Mouse (Mus musculus) heart, adult 9 months (tissue): ENCODE measurements around the gene Ppp1r12b.

Experiments used
- DNase-seq, 2 experiments: peaks; one replicate each; pipeline ENCODE4 v3.0.0; 2022; ENCODE audit warnings: low spot score in 2 of 2

Ppp1r12b gene

DNA sequence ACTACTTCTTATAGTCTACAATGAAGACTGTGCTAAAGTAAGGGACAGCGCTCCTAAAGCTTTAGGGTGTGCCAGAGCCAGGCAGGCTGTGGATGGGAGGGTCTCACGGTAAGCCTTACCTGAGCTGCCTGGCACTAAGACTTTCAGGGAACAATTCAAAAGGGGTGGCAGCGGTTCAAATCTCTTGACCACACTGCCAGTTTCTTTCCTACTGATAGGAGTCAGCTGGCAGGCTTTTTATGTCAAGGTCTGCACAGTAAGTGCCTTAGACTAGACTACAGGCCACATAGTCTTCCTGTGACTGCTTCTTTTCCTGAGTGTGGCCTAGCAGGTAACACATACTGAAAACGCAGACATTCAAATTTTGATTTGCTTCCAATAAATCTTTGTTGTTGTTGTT lies 192.5 kb downstream of the Ppp1r12b start:
- DNase-seq = no peak

DNA sequence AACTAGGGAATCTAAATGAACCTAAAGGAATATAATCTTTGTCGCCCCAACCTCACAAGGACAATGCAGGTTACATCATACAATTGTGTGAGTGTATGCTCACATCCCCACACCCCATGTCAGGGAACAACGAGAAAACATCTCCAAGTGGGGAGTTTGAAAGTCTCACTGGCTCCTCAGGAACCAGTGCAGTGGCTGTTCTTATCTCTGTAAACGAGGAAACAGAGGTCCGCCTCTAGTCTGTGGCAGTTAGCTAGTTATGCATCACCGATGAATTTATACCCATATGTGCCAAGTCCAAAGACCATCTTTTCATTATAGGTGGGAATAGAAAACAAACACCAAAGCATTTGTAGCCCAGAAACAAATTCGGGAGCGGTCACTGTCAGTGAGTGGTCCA lies 194.2 kb downstream of the Ppp1r12b start:
- no peak for DNase-seq

DNA sequence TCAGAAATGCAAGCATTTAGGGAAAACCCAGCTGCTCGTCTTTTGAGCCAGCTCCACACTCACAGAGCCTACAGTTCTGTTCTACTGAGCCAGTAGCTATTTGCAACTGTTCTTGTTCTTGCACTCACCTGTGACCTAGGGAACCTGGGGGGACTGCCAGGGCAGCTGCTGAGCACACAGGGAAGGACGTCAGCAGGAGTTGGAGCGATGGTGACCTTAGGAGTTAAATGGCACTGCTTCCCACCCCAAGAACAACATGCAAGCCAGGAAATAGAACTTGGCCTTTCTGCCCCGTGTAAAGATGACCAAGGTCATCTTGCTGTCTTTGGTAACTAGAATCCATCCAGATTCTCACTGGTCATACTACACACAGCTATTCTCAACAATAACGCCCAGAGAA lies 195.1 kb downstream of the Ppp1r12b start:
- no peak for DNase-seq

DNA sequence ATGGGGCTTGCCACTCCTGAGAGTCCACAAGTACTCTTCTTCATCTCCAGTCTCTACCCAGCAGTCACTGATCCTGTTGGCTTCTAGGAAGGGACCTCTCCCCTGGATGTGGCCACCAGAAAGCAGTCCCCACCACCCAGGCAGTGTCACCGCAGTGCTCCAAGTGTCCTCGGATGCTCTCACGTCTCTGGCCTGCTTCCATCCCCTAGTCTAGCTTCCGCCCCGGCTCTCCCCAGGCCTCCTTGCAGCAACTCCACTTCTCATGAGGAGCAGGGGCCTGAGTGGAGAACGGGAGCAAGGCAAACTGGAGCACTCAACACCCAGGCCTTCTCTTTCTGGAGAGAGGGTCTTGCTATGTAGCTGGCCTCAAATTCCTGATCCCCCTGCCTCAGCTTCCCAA lies 196.6 kb downstream of the Ppp1r12b start:
- peak in 1 of 2 experiments; percentile 57 for DNase-seq

DNA sequence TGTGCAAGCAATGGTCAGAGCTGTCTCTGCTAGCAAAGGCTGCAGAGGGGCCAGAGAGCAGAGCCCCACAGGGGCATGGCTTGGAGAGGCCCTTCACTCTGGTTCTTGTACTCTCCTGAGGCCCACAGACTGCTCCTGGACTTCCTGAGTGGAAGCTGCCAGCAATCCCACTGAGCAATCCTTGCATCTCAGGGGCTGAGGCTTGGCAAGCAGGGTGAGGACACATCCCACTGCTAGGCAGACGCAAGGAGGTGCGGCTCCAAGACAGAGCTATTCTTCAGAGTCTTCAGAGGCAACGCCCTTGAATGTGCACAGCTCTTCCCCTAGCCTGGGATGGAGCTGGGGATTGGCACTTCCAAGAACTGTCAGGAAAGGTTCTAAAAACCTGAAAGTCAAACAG lies 198.5 kb downstream of the Ppp1r12b start:
- no peak for DNase-seq

DNA sequence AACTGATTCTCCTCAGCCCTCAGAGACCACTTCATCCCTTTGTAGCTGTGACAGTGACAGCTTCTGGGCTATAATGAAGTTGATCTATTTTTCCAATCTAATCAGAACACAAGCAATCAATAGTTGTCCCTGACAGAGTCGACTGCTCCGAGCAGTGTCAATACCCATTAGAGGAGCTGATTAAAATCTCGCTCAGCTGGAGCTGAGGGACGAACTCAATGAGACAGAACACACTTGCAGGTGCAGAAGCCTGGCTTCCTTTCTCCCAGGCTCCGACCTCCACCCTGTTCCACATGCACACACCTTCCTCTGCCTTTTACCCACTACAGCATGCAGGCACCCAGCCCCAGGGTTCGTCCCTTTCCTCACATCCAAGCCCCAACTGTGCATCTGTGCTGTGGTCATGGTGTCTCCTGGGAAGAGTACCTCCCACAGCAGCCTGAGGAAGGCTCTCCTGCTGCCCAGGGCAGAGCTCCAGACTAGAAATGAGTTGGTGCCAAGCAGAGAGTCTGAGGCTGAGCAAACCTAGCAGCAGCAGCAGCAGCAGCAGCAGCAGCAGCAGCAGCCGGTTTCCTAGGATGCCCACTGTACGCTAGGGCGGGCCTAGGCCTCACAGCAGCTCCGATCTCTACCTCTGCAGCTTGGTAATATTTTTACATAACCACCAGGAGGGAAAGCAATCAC lies 199.4 kb downstream of the Ppp1r12b start:
- no peak for DNase-seq

DNA sequence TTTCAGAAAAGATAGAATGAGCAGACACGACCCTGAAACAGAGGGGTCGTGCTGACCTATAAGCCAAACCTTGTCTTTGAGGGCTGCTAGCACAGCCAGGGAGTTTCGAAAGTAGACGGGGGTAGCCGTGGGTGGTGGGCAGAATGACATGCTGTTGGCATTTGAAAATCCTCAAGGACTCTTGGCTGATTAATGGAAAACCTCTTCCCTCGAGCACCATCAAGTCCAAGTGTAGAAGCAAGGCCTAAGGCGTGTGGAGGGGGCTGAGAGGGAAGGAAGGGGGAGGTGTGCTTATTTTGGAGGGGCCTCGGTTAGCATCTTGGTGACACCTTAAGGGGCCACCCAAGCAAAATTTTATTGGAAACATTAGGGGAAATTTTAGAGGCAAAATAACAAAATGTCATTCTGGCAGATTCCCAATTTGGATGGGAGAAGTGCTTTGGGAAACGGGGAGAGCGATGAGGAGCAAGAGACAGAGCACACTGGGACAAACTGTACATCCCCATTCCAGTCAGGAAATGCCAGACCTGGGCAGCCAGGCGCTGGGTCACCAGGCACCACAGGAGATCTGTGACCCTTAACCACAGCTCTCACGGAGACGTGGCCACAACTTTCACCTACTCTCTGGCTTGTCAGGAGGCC lies 200.1 kb downstream of the Ppp1r12b start:
- no peak for DNase-seq

DNA sequence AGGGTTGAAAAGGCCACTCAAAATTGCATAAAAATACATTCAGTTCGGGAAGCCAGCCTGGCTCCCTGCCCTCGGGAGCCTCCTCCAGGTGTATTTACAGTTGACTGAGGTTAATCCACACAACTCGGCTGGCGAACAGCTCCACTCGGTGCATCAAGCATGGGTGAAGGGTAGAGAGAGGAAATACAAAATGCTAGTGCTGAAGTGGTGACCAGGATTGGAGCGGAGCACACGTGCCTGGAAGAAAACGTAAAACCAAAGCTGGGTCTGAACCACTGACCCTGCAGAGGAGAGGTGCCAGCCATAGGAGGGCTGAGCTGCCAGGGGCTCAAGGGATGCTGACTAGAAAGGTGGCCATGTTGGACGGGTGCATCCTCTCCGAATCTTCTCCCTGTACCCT lies 200.9 kb downstream of the Ppp1r12b start:
- no peak for DNase-seq

DNA sequence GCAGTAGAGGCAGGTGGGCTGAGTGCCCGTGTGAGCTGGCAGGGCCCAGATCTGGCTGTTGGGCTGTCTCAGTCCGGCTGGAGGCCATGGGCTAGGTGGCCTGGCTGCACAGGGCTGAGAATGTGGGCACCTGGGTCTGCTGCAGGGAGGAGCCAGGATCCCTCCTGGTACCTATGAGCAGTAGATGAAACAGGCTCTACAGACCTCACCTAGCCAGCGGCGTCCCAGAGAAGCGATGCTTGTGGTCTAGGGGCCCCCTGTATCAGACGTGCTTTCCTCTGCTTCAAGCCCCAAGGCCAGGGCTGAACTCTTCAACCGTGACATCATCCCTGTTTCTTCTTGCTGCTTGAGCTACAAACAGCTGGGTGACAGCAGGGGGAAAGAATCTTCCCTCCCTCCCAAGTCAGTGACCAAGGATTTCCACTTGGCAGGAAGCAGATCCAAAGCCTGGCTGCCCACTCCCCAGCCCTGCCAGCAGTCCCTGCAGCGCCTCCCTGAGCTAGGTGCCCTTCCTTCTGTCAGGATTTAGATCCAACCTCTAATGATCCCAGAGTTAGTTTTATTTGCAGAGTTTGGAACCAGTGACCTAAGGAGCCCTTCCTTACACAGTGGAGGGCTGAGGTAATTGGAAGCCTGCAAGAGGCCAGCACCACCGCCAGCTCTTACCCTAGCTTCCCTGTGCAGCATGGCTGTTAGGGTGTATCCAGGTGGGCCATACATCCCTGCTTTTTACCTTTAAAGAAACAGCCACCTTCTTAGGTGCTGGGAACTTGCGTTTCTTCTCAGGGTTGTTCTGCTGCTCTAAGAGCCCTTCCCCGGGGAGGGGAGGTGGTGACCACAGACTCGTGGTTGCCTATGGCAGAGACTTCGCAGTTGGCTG lies 201.8 kb downstream of the Ppp1r12b start:
- peak; percentile 69 to 80 for DNase-seq

DNA sequence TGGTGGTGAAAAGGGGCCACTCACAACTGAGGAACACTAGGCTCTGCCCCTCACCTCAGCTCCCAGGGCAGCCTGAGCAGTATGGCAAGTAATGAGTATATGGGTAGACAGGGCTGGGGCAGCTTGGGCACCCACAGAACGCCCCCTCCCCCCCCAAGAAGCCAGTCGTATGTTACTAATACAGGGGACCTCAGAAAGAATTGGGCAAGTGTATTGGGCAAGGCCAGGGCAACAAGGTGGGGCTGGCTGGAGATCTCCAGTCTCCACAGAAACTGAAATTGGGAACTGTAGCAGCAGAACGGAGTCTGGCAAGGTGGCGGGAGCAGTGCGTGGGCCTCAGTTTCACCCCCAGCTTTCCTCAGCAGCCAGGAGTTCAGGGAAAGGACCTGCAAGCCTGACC lies 203.3 kb downstream of the Ppp1r12b start:
- no peak for DNase-seq

DNA sequence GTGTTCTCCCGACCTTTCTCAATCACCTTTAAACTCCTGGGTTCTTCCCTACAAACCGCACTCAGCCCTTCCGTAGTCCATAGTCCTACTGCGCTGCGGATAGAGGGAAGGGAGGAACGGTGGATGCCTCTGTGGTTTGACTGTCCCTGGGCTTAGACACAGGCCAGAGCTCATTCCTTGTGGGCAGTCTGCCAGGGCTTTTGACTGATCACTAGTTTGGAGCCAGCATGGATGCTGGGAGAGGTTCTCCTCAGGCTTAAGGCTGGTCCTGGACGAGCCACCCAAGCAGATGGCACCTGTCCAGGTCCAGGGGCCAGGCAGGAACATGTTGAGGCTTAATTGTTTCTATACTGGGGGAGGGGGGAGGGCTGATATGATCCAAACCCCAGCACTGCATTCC lies 205.9 kb downstream of the Ppp1r12b start:
- no peak for DNase-seq

DNA sequence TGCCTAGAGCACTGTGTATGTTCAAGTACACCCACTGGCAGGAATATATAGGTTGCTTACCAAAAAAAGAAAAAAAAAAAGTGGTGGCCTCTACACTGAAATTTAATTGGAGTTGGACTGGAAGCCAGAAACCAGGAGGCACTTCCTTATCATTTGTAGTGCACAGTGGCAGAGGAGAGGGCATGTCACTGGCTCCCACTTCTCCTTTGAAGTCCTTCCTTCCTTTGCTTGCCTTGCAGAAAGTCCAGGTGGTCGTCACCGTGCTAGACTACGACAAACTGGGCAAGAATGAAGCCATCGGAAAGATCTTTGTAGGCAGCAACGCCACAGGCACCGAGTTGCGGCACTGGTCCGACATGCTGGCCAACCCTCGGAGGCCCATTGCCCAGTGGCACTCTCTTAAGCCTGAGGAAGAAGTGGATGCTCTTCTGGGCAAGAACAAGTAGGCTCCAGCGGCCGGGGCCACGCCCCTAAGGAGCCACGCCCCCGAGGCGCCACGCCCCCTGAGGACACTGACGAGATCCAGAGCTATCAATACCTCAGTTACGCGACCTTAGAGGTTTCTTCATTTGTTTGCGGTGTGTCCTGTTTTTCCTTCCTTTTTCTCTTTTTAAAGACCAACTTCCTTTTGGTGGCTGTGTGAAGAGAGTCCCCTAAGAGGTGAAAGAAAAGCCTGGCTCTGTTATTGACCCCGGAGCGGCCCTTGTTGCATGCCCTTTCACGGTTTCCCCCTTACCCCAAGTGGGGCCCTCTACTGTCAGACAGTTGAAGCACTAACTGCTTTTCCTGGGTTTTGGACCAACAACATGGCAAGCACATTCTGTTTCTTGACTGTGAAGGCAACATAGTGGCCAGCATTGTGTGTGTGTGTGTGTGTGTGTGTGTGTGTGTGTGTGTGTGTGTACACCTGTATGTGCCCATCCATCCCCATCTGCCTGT lies 208.2 kb downstream of the Ppp1r12b start:
- peak in 1 of 2 experiments; percentile 44 for DNase-seq

DNA sequence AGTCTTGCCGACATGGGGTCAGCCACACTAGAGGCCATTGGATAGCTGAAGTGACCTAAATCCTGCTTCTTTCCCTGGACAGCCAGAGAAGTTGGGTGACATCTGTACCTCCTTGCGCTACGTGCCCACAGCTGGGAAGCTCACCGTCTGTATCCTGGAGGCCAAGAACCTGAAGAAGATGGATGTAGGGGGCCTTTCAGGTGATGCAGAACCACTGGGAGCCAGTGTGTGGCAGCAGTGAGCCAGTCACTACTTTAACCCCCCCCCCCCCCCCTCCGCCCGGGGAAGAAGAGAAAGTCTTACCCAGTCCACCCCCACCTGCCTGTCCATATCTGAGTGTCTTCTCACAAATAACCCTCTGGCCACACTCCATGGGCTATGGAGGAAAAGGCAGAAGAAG lies 210.1 kb downstream of the Ppp1r12b start:
- no peak for DNase-seq

DNA sequence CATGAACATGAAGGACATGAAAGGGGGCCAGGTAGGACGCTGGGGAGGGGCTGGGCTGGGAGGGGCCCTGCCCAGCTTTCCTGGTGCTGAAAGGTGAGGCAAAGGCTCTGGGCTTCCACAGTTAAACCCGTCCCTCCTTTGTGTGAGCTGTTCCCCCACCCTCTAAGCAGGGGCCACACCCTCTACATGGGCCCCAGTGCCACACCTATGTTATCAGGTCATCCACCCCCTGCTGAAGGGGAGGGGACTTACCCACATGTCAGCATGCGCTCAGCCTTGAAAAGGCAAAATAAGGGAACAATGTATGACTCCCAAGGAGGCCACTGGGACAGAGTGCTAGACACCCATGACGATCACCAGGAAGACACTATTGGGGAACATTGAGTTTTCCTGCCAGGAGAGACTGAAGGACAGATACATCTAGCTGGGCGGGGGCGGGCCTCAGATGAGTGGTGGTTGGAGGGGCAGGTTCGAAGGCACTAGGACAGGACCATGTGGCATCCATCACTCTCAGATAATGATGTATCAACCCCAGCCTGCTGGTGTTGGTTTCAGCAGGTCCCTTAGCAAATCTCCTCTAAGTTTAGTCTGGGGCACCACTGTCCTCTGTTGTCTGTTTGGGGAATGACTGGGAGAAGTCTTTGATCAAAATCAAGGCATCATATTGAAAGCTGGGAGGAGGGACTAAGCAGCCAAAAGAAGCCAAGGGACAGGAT lies 213.6 kb downstream of the Ppp1r12b start:
- DNase-seq = no peak

DNA sequence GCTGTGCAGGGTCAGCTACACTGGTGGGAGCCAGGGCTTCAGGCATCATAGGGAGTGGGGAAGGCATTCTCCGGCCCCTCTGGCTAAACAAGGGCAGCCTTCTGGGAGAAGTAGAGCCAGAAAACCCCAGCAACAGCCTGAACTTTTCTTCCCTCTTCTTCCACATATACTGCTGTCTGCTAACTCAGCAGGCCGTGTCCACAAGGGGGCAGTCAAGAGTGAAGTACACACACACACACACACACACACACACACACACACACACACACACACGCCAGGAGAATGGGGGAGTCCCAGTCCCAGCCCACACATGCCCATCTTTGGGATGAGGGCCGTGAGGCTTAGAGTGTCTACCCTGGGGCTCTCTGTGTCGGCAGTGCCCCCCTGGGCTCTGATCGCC lies 214.3 kb downstream of the Ppp1r12b start:
- DNase-seq = no peak

DNA sequence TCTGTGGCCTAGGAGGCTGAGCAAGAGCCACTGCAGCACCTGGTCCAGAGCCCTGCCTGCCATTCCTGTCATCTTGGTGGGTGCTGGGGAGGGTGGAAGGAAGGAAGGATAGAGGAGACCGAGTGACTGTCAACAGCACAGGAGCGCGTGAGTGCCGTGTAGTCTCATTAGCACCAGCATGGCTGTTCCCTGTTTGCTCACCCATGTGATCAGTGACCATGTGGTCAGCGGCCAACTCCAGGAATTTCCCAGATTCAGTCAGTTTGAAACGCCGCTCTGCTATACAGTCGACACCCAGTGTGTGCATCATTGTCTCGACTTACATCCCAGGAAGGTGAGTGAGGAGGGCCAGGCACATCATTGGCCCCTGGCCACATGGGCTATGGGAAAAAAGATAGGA lies 218.3 kb downstream of the Ppp1r12b start:
- no peak for DNase-seq

DNA sequence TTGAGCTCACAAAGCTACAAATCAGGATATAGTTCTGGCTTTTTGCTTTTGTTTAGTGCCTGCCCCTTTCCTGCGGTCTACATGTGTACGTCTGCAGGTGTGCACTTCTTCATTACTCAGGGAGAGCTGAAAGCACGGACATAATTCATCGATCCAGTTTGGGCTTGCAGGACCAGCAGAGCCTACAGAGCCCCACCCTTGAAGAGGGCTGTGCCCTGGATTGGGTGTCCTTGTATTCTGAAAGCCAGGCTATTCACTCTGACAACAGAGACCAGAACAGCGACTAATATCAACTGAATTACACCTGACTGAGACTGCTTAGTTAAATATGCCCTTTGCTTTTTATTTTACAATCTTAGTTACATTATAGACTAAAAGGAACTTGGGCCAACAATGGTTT lies 222.1 kb downstream of the Ppp1r12b start:
- no peak for DNase-seq

DNA sequence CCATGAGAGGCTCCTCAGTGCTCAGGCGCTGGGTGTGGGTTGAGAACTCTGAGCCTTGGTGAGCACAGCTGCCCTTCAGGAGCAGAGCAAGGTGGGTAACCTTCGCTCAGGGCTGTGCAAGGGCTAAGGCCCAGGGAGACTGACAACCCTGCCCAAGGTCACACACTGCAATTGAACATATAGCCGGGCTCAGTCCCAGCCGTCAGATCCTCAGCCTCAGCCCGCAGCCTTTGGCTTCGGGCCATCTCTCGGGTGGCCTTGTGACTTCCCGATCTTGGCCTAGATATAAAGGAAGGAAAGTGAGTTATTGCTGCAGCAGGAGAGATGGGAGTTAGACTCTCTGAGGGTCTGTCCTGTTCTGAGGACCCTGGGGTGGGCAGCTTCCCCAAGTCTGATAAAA lies 228.5 kb downstream of the Ppp1r12b start:
- DNase-seq = no peak

DNA sequence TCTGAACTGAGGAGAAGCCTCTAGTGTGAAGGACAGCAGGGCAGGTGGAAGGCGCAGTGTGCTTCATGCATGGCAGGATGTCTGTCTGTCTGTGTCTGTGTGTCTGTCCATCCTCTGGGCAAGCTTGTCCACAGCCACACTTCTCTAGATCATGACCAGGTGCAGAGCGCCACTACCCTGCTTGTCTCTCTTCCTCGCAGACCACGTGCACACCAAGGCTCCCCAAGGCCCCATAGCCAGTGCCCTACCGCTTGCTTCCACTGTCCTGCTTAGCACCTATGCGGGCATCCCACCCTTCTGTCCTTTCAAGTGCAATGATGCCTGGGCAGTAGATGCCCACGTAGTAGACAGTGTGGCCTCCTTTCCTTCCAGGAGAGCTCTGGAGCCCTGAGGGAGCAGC lies 229.3 kb downstream of the Ppp1r12b start:
- no peak for DNase-seq

DNA sequence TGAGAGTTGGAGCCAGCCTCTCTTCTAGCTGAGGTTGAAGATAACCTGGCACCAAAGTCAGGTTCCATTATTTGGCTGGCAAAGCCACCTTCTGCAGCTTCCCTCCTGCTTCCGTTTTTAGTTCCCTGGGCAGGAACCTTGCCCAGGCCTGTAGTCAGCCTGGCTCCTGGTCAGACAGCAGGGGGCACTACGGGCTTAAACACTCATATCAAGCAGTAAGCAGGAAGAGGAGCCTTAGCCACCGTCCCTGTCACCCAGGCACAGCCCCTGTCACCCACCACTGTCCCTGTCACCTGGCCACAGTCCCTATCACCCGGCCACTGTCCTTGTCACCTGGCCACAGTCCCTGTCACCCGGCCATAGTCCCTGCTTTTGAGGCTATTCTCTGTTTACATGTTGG lies 230.5 kb downstream of the Ppp1r12b start:
- peak; percentile 38 to 75 for DNase-seq

DNA sequence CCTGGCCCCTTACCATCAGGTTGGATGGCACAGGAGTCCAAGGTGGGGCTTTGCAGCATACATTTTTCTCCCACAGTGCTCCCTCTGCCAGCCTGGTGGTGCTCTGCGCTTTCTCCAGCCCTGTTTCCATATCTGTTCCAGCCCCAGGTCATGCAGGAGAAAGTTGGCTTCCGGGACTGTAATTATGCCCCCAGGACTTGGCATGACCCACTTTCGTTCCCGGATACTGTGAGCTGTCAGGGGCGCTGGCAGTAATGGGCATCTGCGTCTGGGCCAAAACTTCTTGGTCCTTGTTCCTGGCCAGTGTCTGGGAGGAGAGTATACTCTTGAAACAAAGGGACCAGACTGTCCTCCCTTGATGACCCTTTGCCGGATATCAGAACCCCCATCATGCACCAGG lies 232.9 kb downstream of the Ppp1r12b start:
- DNase-seq = no peak
